Mouse (Mus musculus): ENCODE measurements around the gene Epha5. TPM values are rescaled to one million over a fixed set of nuclear protein-coding genes. Genes with fewer than 3 reads are reported as not detected.

Gene Epha5
- polyA plus RNA-seq, 1 experiment from 2014 or later, result 1.8 TPM

DNA sequence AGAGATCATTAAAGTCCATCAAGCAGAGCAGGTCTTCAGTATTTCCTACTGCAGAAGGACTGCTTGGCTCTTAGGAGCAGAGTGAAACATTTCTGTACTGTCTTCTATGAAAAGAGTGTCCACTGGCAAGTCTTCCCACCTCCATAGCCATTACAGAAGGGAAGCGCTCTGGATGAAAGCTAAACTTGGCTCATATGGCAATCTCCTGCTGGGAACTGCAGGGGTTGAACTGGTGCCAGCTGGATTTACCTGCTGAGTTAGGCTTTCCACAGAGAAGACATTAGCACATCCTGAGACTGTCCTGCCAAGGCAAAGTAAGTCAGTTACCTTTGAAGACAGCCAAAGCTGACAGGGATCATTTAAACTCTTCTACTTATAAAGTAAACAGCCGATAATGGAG, 8.8 kb downstream of the Epha5 start:
- H3K27me3 ChIP-seq (replicated peaks; ENCODE audit: control insufficient read depth, insufficient read depth, low read length), result no peaks in the 10 kb centered on the region
- DNase-seq (ENCODE audit: low spot score), result no peak
- WGBS, result 50% methylated on average over 2 of the region's 2 CpGs
- H3K9ac ChIP-seq (ENCODE audit: low read length), result no peak overlapping the region
- no peak overlapping the region for H3K4me2 ChIP-seq (ENCODE audit: low read length)
- no peaks in the 10 kb centered on the region for H3K9me3 ChIP-seq (ENCODE audit: control insufficient read depth, low read length)
- H3K36me3 ChIP-seq (ENCODE audit: control insufficient read depth, insufficient read depth, low read length), result no peaks in the 10 kb centered on the region
- no peak overlapping the region for H3K27ac ChIP-seq (ENCODE audit: low read depth)
- no peak overlapping the region for H3K4me3 ChIP-seq (ENCODE audit: low read depth, low read length)
- H3K4me1 ChIP-seq (replicated peaks; ENCODE audit: control insufficient read depth, insufficient read depth, low read length), result no peaks in the 10 kb centered on the region
- ATAC-seq (replicated peaks; ENCODE audit: low FRiP score, low TSS enrichment, low read depth), result no peak

DNA sequence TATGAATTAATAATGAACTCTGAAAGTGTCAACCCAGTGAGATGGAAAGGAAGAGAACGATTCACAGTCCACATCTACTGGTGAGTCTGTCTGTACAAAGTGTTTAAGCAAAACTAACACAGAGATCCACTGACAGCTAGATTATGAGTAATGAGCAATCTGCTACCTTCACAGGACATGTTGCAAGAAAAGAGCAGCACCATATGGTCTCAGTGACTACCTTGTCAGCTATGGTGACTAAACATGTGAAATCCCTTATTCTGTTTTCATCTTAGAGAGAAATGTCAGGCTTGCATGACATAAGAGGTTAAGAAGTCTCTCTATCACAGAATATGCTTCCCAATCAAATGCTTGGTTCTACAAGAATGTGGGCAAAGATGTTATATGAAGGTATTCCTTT, 20.1 kb downstream of the Epha5 start:
- no peaks in the 10 kb centered on the region for H3K27me3 ChIP-seq (replicated peaks; ENCODE audit: control insufficient read depth, insufficient read depth, low read length)
- H3K4me1 ChIP-seq (replicated peaks; ENCODE audit: control insufficient read depth, insufficient read depth, low read length), result no peaks in the 10 kb centered on the region
- H3K36me3 ChIP-seq (ENCODE audit: control insufficient read depth, insufficient read depth, low read length), result no peaks in the 10 kb centered on the region
- H3K4me3 ChIP-seq (ENCODE audit: low read depth, low read length), result no peak overlapping the region
- no peak overlapping the region for H3K27ac ChIP-seq (ENCODE audit: low read depth)
- no peak overlapping the region for H3K9ac ChIP-seq (ENCODE audit: low read length)
- no peak overlapping the region for H3K4me2 ChIP-seq (ENCODE audit: low read length)
- ATAC-seq (replicated peaks; ENCODE audit: low FRiP score, low TSS enrichment, low read depth) (no peak), DNase-seq (ENCODE audit: low spot score) (no peak)
- H3K9me3 ChIP-seq (ENCODE audit: control insufficient read depth, low read length), result no peaks in the 10 kb centered on the region
- WGBS, result 78% methylated on average over 1 of the region's 1 CpGs

DNA sequence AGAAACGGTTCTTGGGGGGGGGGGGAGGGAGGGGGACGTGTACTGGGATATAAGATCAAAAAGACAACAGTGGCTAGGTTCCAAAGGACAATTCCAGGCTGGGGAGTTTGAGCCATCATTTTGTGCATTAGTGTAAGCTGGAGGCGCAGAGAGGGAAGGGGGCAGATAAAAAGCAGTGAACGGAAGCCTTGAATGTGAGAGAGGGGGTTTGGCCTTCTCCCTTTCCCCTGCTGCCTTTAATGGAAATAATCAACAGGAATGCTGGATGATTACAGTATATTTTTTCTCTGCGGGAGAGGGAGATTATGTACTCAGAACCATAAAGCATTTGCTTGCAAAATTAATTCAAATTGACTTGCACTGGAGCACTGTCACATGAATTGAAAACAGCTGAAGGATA, 51.8 kb downstream of the Epha5 start:
- DNase-seq (ENCODE audit: low spot score), result no peak
- no peak overlapping the region for H3K4me3 ChIP-seq (ENCODE audit: low read depth, low read length)
- H3K4me1 ChIP-seq (replicated peaks; ENCODE audit: control insufficient read depth, insufficient read depth, low read length), result no peaks in the 10 kb centered on the region
- 73% methylated on average over 5 of the region's 5 CpGs for WGBS
- H3K27ac ChIP-seq (ENCODE audit: low read depth), result no peak overlapping the region
- no peaks in the 10 kb centered on the region for H3K27me3 ChIP-seq (replicated peaks; ENCODE audit: control insufficient read depth, insufficient read depth, low read length)
- no peaks in the 10 kb centered on the region for H3K9me3 ChIP-seq (ENCODE audit: control insufficient read depth, low read length)
- H3K4me2 ChIP-seq (ENCODE audit: low read length), result no peak overlapping the region
- H3K9ac ChIP-seq (ENCODE audit: low read length), result no peak overlapping the region
- H3K36me3 ChIP-seq (ENCODE audit: control insufficient read depth, insufficient read depth, low read length), result no peaks in the 10 kb centered on the region
- no peak for ATAC-seq (replicated peaks; ENCODE audit: low FRiP score, low TSS enrichment, low read depth)

DNA sequence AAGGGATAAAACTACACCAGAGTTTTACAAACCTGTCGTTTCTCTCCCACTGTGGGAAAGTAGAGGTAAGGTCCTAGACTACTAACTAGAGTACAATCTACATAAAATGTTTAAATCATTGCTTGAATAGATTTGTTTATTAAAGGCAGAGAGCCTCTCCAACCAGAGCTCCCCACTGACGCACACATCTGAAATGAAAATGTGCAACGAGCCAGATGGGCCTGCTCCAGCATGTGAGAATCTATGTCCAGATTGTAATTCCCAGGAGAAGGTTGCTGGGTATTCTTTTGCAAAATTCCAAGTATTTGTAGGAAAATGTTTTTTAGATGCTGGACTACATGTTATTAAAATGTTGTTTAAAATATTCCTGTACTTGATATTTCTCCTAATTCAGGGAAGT, 57.8 kb downstream of the Epha5 start:
- ATAC-seq (replicated peaks; ENCODE audit: low FRiP score, low TSS enrichment, low read depth) (no peak), DNase-seq (ENCODE audit: low spot score) (no peak)
- Histone ChIP-seq H3K4me1 (replicated peaks; ENCODE audit: control insufficient read depth, insufficient read depth, low read length) (no peaks in the 10 kb centered on the region), H3K4me2 (ENCODE audit: low read length) (no peak overlapping the region), H3K36me3 (ENCODE audit: control insufficient read depth, insufficient read depth, low read length) (no peaks in the 10 kb centered on the region), H3K27me3 (replicated peaks; ENCODE audit: control insufficient read depth, insufficient read depth, low read length) (no peaks in the 10 kb centered on the region), H3K9ac (ENCODE audit: low read length) (no peak overlapping the region), H3K4me3 (ENCODE audit: low read depth, low read length) (no peak overlapping the region), H3K27ac (ENCODE audit: low read depth) (no peak overlapping the region), H3K9me3 (ENCODE audit: control insufficient read depth, low read length) (no peaks in the 10 kb centered on the region)
- 71% methylated on average over 3 of the region's 3 CpGs for WGBS

DNA sequence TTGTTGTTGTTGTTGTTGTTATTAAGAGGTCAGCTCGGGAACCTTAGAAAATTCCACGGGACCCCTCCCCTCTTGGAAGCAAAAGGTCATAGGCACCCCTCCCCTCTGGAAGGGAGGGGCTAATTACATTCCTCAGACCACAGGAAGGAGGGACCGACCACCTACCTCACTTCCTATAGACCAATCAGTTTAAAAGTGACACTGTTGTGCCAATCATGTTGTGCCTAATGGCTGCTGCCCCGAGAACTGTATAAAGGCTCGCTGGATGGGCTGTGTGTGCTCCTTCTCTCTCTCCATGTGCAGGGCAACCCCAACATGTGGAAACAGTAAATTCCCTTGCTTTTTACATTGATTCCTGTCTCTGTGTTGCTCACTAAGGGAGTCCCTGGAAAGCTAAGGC, 64.1 kb downstream of the Epha5 start:
- Histone ChIP-seq H3K9ac (ENCODE audit: low read length) (no peak overlapping the region), H3K27me3 (replicated peaks; ENCODE audit: control insufficient read depth, insufficient read depth, low read length) (no peaks in the 10 kb centered on the region), H3K4me3 (ENCODE audit: low read depth, low read length) (no peak overlapping the region), H3K27ac (ENCODE audit: low read depth) (no peak overlapping the region), H3K9me3 (ENCODE audit: control insufficient read depth, low read length) (no peaks in the 10 kb centered on the region), H3K4me1 (replicated peaks; ENCODE audit: control insufficient read depth, insufficient read depth, low read length) (no peaks in the 10 kb centered on the region), H3K4me2 (ENCODE audit: low read length) (no peak overlapping the region), H3K36me3 (ENCODE audit: control insufficient read depth, insufficient read depth, low read length) (no peaks in the 10 kb centered on the region)
- WGBS, result 73% methylated on average over 5 of the region's 5 CpGs
- DNase-seq (ENCODE audit: low spot score) (no peak), ATAC-seq (replicated peaks; ENCODE audit: low FRiP score, low TSS enrichment, low read depth) (no peak)

DNA sequence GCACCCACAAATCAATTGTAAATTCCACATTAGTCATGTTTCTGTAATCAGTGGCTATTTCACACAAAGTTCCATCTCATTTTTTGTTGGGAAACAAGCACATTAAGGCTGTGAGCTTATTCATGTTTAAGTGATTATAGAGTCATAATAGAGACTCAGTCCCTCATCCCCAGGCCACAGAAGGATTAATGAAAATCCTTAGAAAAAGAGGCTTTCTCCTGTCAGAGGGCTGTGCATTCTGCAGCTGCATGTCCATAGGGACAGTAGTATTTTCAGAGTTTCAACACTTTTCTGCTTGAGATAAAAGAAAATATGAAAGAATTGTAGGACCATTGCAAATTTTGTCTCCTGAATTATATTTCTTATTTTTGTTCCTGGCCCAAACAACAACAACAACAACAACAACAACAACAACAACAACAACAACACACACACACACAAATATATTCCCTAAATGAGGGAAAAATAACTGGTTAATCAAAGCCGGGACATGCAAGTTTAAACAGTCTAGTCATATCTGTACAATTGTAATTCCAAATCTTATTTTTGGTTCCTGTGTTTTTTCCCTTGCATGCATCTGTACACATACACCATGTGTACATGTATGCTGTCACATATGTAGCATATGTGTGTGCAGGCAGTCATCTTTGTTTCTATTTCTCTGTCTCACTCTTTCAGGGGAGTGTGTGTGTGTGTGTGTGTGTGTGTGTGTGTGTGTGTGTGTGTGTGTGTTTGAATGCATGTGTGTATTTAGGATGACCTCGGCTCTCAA, 70.3 kb downstream of the Epha5 start:
- Histone ChIP-seq H3K4me3 (ENCODE audit: low read depth, low read length) (no peak overlapping the region), H3K9ac (ENCODE audit: low read length) (no peak overlapping the region), H3K4me1 (replicated peaks; ENCODE audit: control insufficient read depth, insufficient read depth, low read length) (no peaks in the 10 kb centered on the region), H3K9me3 (ENCODE audit: control insufficient read depth, low read length) (no peaks in the 10 kb centered on the region), H3K27me3 (replicated peaks; ENCODE audit: control insufficient read depth, insufficient read depth, low read length) (no peaks in the 10 kb centered on the region), H3K4me2 (ENCODE audit: low read length) (no peak overlapping the region), H3K27ac (ENCODE audit: low read depth) (no peak overlapping the region), H3K36me3 (ENCODE audit: control insufficient read depth, insufficient read depth, low read length) (no peaks in the 10 kb centered on the region)
- ATAC-seq (replicated peaks; ENCODE audit: low FRiP score, low TSS enrichment, low read depth) (no peak), DNase-seq (ENCODE audit: low spot score) (no peak)
- WGBS, result 75% methylated on average over 2 of the region's 2 CpGs

DNA sequence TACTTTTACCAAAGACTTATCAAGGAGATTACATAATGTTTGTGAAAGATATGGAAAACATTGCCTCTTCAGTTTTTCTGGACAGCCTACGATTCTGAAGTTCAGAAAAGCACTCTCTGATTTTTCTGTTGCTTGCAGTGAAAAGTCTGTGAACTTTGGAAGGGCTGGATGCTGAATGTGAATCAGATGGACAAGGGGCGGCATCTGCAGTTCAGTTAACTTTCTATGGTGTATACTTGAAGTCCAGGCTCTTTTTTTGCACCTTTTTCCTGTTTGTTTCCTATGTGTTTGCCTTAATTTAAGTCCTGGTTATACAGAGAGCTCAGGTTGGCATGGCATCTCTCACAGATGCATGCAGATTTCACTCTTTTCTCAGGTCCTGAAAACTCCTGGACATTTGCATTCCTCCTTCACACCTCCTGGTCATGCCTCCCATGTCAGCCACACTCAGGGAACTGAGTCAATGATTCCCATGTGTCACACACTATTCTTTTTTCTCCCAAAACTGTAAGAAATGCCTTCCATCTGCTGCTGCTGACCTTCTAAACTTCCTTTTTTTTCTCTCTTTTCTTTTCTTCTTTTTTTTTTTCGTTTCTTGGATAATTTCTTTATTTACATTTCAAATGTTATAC, 81.2 kb downstream of the Epha5 start:
- 77% methylated on average over 3 of the region's 3 CpGs for WGBS
- H3K36me3 ChIP-seq (ENCODE audit: control insufficient read depth, insufficient read depth, low read length), result no peaks in the 10 kb centered on the region
- no peak overlapping the region for H3K9ac ChIP-seq (ENCODE audit: low read length)
- H3K4me2 ChIP-seq (ENCODE audit: low read length), result no peak overlapping the region
- H3K9me3 ChIP-seq (ENCODE audit: control insufficient read depth, low read length), result no peaks in the 10 kb centered on the region
- no peak overlapping the region for H3K27ac ChIP-seq (ENCODE audit: low read depth)
- ATAC-seq (replicated peaks; ENCODE audit: low FRiP score, low TSS enrichment, low read depth) (no peak), DNase-seq (ENCODE audit: low spot score) (no peak)
- H3K4me3 ChIP-seq (ENCODE audit: low read depth, low read length), result no peak overlapping the region
- no peaks in the 10 kb centered on the region for H3K4me1 ChIP-seq (replicated peaks; ENCODE audit: control insufficient read depth, insufficient read depth, low read length)
- H3K27me3 ChIP-seq (replicated peaks; ENCODE audit: control insufficient read depth, insufficient read depth, low read length), result no peaks in the 10 kb centered on the region

DNA sequence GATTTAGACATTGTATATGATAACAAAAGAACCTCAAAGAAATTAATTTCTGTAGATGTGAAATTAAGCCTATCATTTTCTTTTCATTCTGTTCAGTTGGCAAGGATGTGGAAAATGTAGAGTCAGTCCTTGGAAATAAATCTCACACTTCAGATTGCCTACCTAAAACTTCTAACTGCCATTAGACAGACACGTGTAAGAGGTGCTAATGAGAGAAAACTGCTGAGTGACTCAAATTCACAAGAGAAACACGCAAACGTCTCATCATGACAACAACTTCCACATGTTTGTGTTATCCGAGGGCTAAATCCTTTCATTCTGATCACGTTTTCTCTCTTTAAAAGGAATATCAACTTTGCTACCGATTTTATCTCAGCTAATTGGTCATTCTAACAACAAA, 82.7 kb downstream of the Epha5 start:
- Histone ChIP-seq H3K27ac (ENCODE audit: low read depth) (no peak overlapping the region), H3K4me1 (replicated peaks; ENCODE audit: control insufficient read depth, insufficient read depth, low read length) (no peaks in the 10 kb centered on the region)
- ATAC-seq (replicated peaks; ENCODE audit: low FRiP score, low TSS enrichment, low read depth), result no peak

DNA sequence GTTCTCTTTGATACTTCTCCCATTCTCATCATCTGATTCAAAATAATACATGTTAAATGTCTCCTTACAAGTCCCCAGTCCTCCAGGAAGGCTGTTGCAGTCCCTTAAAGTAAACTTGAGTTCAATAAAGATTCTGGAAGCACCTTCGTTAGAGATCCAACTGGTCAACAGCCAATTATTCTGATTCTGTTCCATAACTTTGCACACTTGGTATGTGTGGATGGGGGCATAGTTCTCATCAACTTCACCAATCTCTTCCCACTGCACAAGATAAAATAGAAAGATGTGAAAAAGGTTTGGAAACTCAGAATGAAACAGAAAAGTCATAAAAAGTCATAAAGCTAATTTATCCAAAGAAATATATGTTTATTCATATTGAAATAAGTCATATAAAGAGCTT, 85.6 kb downstream of the Epha5 start:
- Histone ChIP-seq H3K27ac (ENCODE audit: low read depth) (no peak overlapping the region), H3K4me2 (ENCODE audit: low read length) (no peak overlapping the region), H3K27me3 (replicated peaks; ENCODE audit: control insufficient read depth, insufficient read depth, low read length) (no peaks in the 10 kb centered on the region), H3K4me3 (ENCODE audit: low read depth, low read length) (no peak overlapping the region), H3K36me3 (ENCODE audit: control insufficient read depth, insufficient read depth, low read length) (no peaks in the 10 kb centered on the region), H3K4me1 (replicated peaks; ENCODE audit: control insufficient read depth, insufficient read depth, low read length) (no peaks in the 10 kb centered on the region), H3K9me3 (ENCODE audit: control insufficient read depth, low read length) (no peaks in the 10 kb centered on the region), H3K9ac (ENCODE audit: low read length) (no peak overlapping the region)
- ATAC-seq (replicated peaks; ENCODE audit: low FRiP score, low TSS enrichment, low read depth) (no peak), DNase-seq (ENCODE audit: low spot score) (no peak)
- WGBS, result 85% methylated on average over 1 of the region's 1 CpGs

More for the DNA sequence above, 82.7 kb downstream of the Epha5 start:
- Histone ChIP-seq H3K27me3 (replicated peaks; ENCODE audit: control insufficient read depth, insufficient read depth, low read length) (no peaks in the 10 kb centered on the region), H3K4me2 (ENCODE audit: low read length) (no peak overlapping the region), H3K36me3 (ENCODE audit: control insufficient read depth, insufficient read depth, low read length) (no peaks in the 10 kb centered on the region), H3K4me3 (ENCODE audit: low read depth, low read length) (no peak overlapping the region), H3K9me3 (ENCODE audit: control insufficient read depth, low read length) (no peaks in the 10 kb centered on the region), H3K9ac (ENCODE audit: low read length) (no peak overlapping the region)
- DNase-seq (ENCODE audit: low spot score), result no peak
- WGBS, result 78% methylated on average over 6 of the region's 6 CpGs

Measured in intestine, embryonic 14.5 days (tissue).